Mouse (Mus musculus): ENCODE data around the gene Tcp11l1. TPM values are rescaled to one million over a fixed set of nuclear protein-coding genes. Genes with fewer than 3 reads are reported as not detected.

Gene Tcp11l1
- polyA plus RNA-seq (2021; fragmentation: Nextera tagmentation), result 13.4 and 15.5 TPM in 2 replicates
- long read RNA-seq, experiment 1, full-length matches to known transcripts, result 4 of 28 reads
- long read RNA-seq, experiment 1, partial matches to known transcripts, result 7 of 28 reads
- long read RNA-seq, experiment 1, other reads (novel, unspliced or antisense), result 17 of 28 reads
- long read RNA-seq, experiment 2, full-length matches to known transcripts, result 3 of 43 reads
- long read RNA-seq, experiment 2, partial matches to known transcripts, result 3 of 43 reads
- long read RNA-seq, experiment 2, other reads (novel, unspliced or antisense), result 37 of 43 reads

DNA sequence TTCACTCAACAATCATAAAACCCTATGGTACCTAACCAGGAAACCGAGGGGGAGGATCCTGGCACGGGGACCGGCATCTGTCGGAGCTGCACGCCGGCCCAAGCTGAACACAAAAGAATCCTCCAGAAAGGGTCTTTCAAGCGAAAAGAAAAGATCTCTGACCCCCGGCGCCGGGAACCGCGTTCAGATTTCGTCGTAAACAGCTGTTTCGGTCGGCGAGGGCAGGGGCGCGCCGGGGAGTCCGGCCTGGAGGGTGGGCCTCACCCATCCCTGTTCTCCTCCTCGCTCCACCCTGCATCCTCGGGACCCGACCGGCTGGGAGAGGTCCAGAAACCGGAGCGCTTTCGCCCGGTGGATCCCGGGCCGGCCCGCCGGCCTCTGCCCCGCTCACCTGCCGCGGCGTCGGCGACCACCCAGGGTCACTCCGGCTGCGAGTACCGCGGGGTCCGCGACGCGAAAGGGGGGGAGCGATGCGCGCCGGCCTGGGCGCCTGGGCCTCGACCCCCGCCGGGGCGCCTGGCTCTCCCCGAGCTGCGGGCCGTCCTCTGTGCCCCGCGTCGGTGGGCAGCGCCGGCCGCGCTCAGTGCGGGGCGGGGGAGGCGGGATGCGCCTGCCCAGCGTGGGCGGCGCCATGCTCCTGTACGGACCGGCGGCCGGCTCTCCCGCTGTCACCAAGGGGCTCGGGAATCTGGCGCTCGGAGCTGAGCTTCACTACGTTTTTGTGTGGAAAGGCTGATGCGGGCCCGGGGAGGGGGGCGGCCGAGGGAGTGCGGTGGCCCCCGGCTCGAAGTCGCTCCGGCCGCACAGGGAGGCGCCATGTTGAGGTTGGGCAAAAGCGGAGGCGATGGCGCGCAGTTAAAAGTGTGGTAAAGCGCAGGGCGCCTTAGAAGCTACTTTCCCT lies at the start of gene Tcp11l1:
TSS of gene Tcp11l1 (minus strand) at position 585 of the 901 bp plus-strand sequence.

DNA sequence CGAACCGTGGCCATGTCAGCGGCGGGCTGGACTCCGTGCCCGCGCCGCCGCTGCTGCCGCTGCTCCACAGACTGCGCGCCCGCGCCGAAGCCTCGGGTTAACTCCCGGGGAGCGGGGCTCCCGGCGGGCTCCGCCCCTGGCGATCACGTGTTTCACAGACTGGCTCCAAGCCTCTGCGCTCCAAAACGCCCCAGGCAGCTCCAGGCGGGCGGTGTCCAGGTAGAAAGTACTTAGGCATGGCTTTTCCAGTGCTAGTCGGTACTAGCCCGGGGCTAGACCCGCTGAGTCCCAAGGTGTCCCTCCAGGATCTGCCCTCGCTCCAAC lies 30.7 kb upstream of the Tcp11l1 start, which contains the start of gene Depdc7:
TSS of gene Depdc7 (minus strand) at position 138 of the 324 bp plus-strand sequence.

GRCm38 (mm10) chr2:104716279-104716678 lies 4.3 kb upstream of the Tcp11l1 start, which contains the start of gene Pin1rt1:
Pin1rt1 (minus strand) TSS chr2:104716379.

Other genes starting within 250 kb of the Tcp11l1 start
- gene Hipk3, start 217.7 kb downstream of the Tcp11l1 start, polyA plus RNA-seq (2021; fragmentation: Nextera tagmentation), result 17.7 and 19.2 TPM in 2 replicates
- 34.5 and 36.4 TPM in 2 replicates for gene Cstf3, start 121.6 kb downstream of the Tcp11l1 start, polyA plus RNA-seq (2021; fragmentation: Nextera tagmentation)
- gene Pin1rt1, start 4.2 kb upstream of the Tcp11l1 start, polyA plus RNA-seq (2021; fragmentation: Nextera tagmentation), result not detected in 2 replicates
- gene Depdc7, start 30.7 kb upstream of the Tcp11l1 start, polyA plus RNA-seq (2021; fragmentation: Nextera tagmentation), result 2.2 and 2.3 TPM in 2 replicates
- gene Qser1, start 104.6 kb upstream of the Tcp11l1 start, polyA plus RNA-seq (2021; fragmentation: Nextera tagmentation), result 0.82 and 0.97 TPM in 2 replicates
- gene Prrg4, start 137.7 kb upstream of the Tcp11l1 start, polyA plus RNA-seq (2021; fragmentation: Nextera tagmentation), result 0.59 and 2.0 TPM in 2 replicates
- 4.8 and 9.2 TPM in 2 replicates for gene Ccdc73, start 155.6 kb upstream of the Tcp11l1 start, polyA plus RNA-seq (2021; fragmentation: Nextera tagmentation)